Mouse (Mus musculus) forebrain, embryonic 15.5 days (tissue): ENCODE data around the gene Sval3. TPM values are rescaled to one million over a fixed set of nuclear protein-coding genes. Genes with fewer than 3 reads are reported as not detected.

ENCODE experiments used
- ATAC-seq: fragments of 200-750 bp; cut with Nextera tagmentation; replicated peaks from 2 replicates; pipeline ENCODE4 v1.8.0; 2017; ENCODE audit warnings: mild to moderate bottlenecking, moderate TSS enrichment, moderate library complexity
- H3K27ac ChIP-seq: fragments of 300-500 bp; sonication (generic); replicated peaks from 2 replicates; pipeline ENCODE4 v1.5.1; 2015; ENCODE audit warnings: mild to moderate bottlenecking, inconsistent platforms
- H3K27me3 ChIP-seq: fragments of 300-500 bp; sonication (generic); 2 replicates; pipeline ENCODE4 v1.6.1; 2015; ENCODE audit warnings: inconsistent platforms
- H3K36me3 ChIP-seq: fragments of 300-500 bp; sonication (generic); 2 replicates; pipeline ENCODE4 v1.6.1; 2015; ENCODE audit warnings: mild to moderate bottlenecking, inconsistent platforms
- H3K4me1 ChIP-seq: fragments of 300-500 bp; sonication (generic); 2 replicates; pipeline ENCODE4 v1.6.1; 2015; ENCODE audit warnings: inconsistent platforms
- H3K4me2 ChIP-seq: fragments of 300-500 bp; sonication (generic); replicated peaks from 2 replicates; pipeline ENCODE4 v1.6.1; 2015; ENCODE audit warnings: mild to moderate bottlenecking, inconsistent platforms
- H3K4me3 ChIP-seq: fragments of 300-500 bp; sonication (generic); 2 replicates; pipeline ENCODE4 v1.5.1; 2015; ENCODE audit warnings: mild to moderate bottlenecking, inconsistent platforms
- H3K9ac ChIP-seq: fragments of 300-500 bp; sonication (generic); replicated peaks from 2 replicates; pipeline ENCODE4 v1.6.1; 2015; ENCODE audit warnings: mild to moderate bottlenecking, inconsistent platforms
- H3K9me3 ChIP-seq: fragments of 300-500 bp; sonication (generic); 2 replicates; pipeline ENCODE4 v1.6.1; 2016; ENCODE audit warnings: inconsistent platforms
- WGBS: fragments of 180-500 bp; shearing (Covaris S2); methylation state at CpG from one replicate; pipeline ENCODE4 v1.1.7; 2015; ENCODE audit warnings: mixed read lengths; 5-methylcytosine and 5-hydroxymethylcytosine counted together
- polyA plus RNA-seq: library from polyadenylated mRNA; unstranded; fragments of >200 nt; fragmentation: Nextera tagmentation; extraction: Ambion mirVana; gene quantifications from 2 replicates; pipeline ENCODE4 v1.2.1, GENCODE M21; 2015

Sval3 gene
- not detected in 2 replicates for polyA plus RNA-seq

DNA sequence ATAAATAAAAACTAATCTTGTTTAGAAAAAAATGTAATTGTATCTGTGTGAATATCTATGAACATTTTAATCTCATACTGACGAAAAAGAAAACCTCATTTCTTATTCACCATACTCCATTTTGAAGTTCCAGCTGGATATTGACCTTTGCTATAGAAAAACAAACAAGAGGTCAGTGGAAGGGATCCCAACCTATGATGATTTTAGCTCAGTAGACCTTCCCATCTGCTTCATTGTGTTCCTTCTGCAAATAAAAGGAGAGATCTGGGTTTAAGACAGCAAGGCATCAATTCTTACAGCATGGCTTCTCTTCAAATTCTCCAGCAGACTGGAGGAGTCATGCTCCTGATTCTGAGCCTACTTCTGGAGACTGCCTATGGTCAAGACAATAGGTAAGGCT lies at the start of gene Sval3:
Gene Sval3, plus strand, starts transcription at position 301 of the 400 bp plus-strand sequence.
- H3K4me2 ChIP-seq, result no peak within 1 kb of the TSS
- no peaks in the 10 kb centered on the region for H3K9me3 ChIP-seq
- no peaks in the 10 kb centered on the region for H3K36me3 ChIP-seq
- no peak within 1 kb of the TSS for H3K4me3 ChIP-seq
- 73% methylated on average over 1 of the region's 1 CpGs for WGBS
- no peak within 1 kb of the TSS for H3K9ac ChIP-seq
- no peaks in the 10 kb centered on the region for H3K27me3 ChIP-seq
- no peaks in the 10 kb centered on the region for H3K4me1 ChIP-seq
- no peak within 1 kb of the TSS for H3K27ac ChIP-seq
- ATAC-seq, result no peak

DNA sequence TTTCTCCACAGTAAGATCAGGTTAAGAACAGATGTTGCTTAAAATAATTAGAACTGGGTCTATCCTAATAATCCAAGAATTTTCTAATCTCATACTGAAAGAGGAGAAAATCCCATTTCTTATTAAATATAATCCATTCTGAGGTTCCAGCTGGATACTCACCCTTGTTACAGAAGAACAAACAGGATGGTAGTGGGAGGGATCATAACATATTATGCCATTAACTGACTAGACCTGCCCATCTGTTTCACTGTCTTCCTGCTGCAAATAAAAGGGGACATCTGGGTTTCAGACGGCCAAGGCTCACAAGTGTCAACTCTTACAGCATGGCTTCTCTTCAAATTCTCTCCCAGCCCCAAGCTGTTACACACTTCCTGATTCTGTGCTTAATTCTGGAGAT lies 16.6 kb upstream of the Sval3 start, which contains the start of gene Sval1:
Gene Sval1, plus strand, starts transcription at position 301 of the 400 bp plus-strand sequence.
- 68% methylated on average over 1 of the region's 1 CpGs for WGBS
- no peak within 1 kb of the TSS for H3K4me2 ChIP-seq
- no peaks in the 10 kb centered on the region for H3K27me3 ChIP-seq
- no peak within 1 kb of the TSS for H3K9ac ChIP-seq
- no peaks in the 10 kb centered on the region for H3K4me1 ChIP-seq
- no peak within 1 kb of the TSS for H3K4me3 ChIP-seq
- no peak within 1 kb of the TSS for H3K27ac ChIP-seq
- no peaks in the 10 kb centered on the region for H3K36me3 ChIP-seq
- ATAC-seq, result no peak
- no peaks in the 10 kb centered on the region for H3K9me3 ChIP-seq

Other genes with a start within 250 kb of the Sval3 start
- gene Olfr459, start 193.0 kb upstream of the Sval3 start, polyA plus RNA-seq, result not detected in 2 replicates
- not detected in 2 replicates for gene Pip, start 120.6 kb upstream of the Sval3 start, polyA plus RNA-seq
- gene Sval2, start 115.2 kb upstream of the Sval3 start, polyA plus RNA-seq, result not detected in 2 replicates
- gene Sval1, start 16.5 kb upstream of the Sval3 start, polyA plus RNA-seq, result not detected in 2 replicates
- gene Sva, start 70.3 kb downstream of the Sval3 start, polyA plus RNA-seq, result not detected in 2 replicates
- gene Tas2r139, start 172.8 kb downstream of the Sval3 start, polyA plus RNA-seq, result not detected in 2 replicates
- not detected in 2 replicates for gene Tas2r144, start 247.2 kb downstream of the Sval3 start, polyA plus RNA-seq